Mouse (Mus musculus) induced T-regulatory cell, adult 2 months (primary cell): ENCODE measurements at regions not wholly inside any gene's neighbourhood (a gene's known extent, or its start where the extent isn't known, plus 50 kb on each side); places are given as distances from the start of the nearest gene placed in this dataset.

ENCODE experiments used
- DNase-seq: peaks from one replicate; pipeline ENCODE4 v3.0.0-alpha.2; 2012; ENCODE audit warnings: low read depth

DNA sequence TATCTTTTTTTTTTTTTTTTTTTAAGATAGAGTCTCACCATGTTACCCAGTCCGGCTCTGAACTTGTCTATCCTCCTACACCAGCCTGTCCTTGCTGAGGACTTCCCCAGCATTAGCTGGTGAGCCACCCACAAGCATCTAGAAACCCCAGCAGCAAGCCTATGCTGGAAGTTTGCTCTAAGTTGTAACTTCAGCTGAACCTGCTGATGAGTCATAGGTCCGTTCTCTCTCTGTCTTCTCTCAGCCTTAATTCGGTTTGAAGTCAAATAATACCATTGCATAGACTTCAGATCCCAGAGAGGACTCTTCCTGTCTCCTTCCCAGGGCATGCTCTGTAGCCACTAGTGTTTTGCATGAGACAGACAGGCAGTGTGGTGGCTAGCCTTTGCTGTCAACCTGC lies 68.3 kb upstream of the Myrip start:
- no peak for DNase-seq

DNA sequence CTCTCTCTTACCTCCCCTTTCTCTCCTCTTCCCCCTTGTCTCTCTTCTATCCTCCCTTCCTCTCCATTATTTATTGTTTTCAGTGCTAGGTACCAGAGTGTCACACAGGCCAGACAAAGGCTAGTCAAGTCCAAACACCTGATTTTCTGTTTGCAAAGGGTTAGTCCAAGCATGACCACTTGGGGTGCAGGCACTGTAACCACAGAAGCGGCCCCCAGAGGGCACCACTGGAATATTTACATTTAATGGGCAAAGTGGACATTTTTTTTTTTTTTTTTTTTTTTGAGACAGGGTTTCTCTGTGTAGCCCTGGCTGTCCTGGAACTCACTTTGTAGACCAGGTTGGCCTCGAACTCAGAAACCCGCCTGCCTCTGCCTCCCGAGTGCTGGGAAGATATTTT lies 66.3 kb upstream of the Myrip start:
- DNase-seq: peak; percentile 25

DNA sequence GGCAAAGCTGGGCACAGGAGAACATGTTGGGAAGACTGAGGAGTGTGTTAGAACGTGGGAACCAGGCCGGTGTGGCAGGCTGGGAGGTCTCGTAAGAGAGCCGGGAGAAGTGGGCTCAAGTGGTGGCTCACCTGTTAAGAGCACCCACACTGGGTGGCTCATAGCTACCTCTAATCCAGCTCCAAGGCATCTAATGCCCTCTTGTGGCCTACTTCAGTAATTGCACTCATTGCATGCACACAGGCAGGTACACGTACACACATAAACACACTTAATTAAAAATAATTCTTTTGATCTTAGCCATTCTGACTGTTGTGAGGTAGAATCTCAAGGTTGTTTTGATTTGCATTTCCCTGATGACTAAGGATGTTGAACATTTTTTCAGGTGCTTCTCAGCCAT lies 55.9 kb upstream of the Myrip start:
- DNase-seq: peak; percentile 13

DNA sequence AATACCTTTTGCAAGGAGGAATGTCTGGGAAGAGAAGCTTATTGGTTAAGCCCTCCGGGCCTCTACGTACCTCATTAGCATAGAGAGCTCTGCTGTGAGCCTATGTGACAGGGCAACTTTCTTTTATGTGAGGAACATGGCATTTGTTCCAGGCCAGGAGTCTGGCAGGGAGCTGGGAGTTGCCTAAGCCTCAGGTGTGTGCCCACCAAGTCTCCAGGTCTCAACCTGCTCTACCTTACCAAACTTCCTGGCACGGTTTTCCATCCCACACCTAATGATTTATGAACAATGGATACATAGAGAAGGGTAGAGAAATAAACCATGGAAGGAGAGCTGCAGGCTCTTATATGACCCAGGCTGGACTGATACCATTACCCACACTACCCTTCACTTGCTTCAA lies 52.6 kb upstream of the Myrip start:
- DNase-seq: no peak
